Mouse (Mus musculus) CH12.LX (cell line): ENCODE measurements at regions not wholly inside any gene's neighbourhood (a gene's known extent, or its start where the extent isn't known, plus 50 kb on each side); places are given as distances from the start of the nearest gene placed in this dataset.

ENCODE experiments used
- CTCF ChIP-seq, 2 experiments: IDR thresholded peaks in 1 of 2; conservative IDR thresholded peaks in 1 of 2; 2 replicates each; pipeline ENCODE4 v1.5.1; 2011 to 2012; ENCODE audit warnings: low read depth in 2 of 2, low read length in 2 of 2, improper control_type of control experiment in 1 of 2, inconsistent platforms in 1 of 2, mild to moderate bottlenecking in 1 of 2, moderate library complexity in 1 of 2
- HCFC1 ChIP-seq: IDR thresholded peaks from 2 replicates; pipeline ENCODE4 v1.6.1; 2012; ENCODE audit warnings: low read depth, mild to moderate bottlenecking, inconsistent platforms, low read length, improper control_type of control experiment
- NRF1 ChIP-seq: IDR thresholded peaks from 2 replicates; pipeline ENCODE4 v1.6.1; 2014; ENCODE audit warnings: low read depth, mild to moderate bottlenecking, inconsistent platforms, low read length, improper control_type of control experiment, moderate library complexity
- POLR2A ChIP-seq: IDR thresholded peaks from 2 replicates; pipeline ENCODE4 v1.6.1; 2011; ENCODE audit warnings: low read depth, mild to moderate bottlenecking, improper control_type of control experiment, low read length
- SMC3 ChIP-seq: IDR thresholded peaks from 2 replicates; pipeline ENCODE4 v1.6.1; 2011; ENCODE audit warnings: low read depth, low read length, improper control_type of control experiment
- USF1 ChIP-seq: IDR thresholded peaks from 2 replicates; pipeline ENCODE4 v1.6.1; 2014; ENCODE audit warnings: low read depth, mild to moderate bottlenecking, inconsistent platforms, low read length, improper control_type of control experiment

- TF ChIP-seq CTCF (conservative IDR thresholded peaks at IDR 0.05 in 1 of 2, IDR thresholded peaks at IDR 0.05 in 1 of 2; ENCODE audit: low read depth in 2 of 2, low read length in 2 of 2) (no peak), SMC3 (no peak), NRF1 (no peak), POLR2A (no peak), HCFC1 (no peak), USF1 (no peak)
Measured at GRCm38 (mm10) chr1:23492981-23493380, 95.4 kb upstream of the Ogfrl1 start.
